Mouse (Mus musculus) layer of hippocampus, adult 2 months (tissue): ENCODE data around the gene Galnt6. TPM values are rescaled to one million over a fixed set of nuclear protein-coding genes. Genes with fewer than 3 reads are reported as not detected.
A peak's percentile ranks its signal among the peaks of the same experiment; 100 is the strongest.

ENCODE experiments used
- DNase-seq, 2 experiments: peaks; one replicate each; pipeline ENCODE4 v3.0.0; 2022; ENCODE audit warnings: low spot score in 2 of 2
- H3K27ac ChIP-seq: fragments of 200-600 bp; 2 replicates; pipeline ENCODE4 v1.8.1; 2022
- H3K4me3 ChIP-seq: fragments of 200-600 bp; 2 replicates; pipeline ENCODE4 v1.8.1; 2022; ENCODE audit warnings: mild to moderate bottlenecking
- CTCF ChIP-seq: fragments of 200-600 bp; conservative IDR thresholded peaks from 2 replicates; pipeline ENCODE4 v1.8.1; 2022; ENCODE audit warnings: antibody characterized with exemption, mild to moderate bottlenecking, moderate library complexity
- total RNA-seq, 2 experiments: library from RNA; stranded (reverse); gene quantifications; 2 replicates each; pipeline ENCODE4 v1.2.3; 2021

Gene Galnt6
- total RNA-seq, 2 experiments from 2014 or later, result 5.6 to 7.0 TPM

DNA sequence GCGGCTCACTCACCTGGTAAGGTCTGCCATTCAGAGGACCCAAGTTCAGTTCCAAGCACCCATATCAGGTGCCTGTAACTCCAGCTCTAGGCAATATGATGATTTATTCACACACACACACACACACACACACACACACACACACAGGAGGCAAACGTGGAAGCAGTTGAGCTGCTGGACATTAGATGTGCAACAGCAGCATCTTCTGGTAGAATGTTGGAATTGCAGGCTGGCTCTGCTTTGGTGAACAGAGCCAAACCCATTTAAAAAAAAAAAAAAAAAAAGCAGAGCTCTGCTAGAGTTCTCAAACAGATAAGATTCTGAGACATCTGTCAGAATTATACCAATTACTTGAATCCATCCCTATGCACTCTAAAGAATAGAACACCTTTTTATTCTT, 46.1 kb downstream of the Galnt6 start:
- peak; percentile 69 to 85 for DNase-seq
- peak; percentile 84 for TF ChIP-seq CTCF
- Histone ChIP-seq H3K27ac (no peak overlapping the region), H3K4me3 (no peak overlapping the region)

DNA sequence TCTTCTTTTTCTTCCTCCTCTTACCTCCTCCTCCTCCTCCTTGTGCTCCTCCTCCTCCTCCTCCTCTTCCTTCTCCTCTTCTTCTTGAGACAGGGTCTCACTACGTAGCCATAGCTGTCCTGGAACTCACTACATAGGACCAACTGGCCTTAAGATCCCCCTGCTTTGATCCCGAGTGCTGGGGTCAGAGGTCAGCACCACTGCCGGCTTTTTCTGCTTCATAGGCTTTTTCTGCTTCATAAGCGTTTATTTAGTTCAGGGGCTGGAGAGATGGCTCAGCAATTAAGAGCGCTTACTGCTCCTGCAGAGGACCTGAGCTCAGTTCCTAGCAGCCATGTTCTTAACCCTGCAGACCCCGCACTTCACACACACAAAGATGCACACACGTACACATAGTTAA, 47.4 kb downstream of the Galnt6 start:
- no peak overlapping the region for H3K27ac ChIP-seq
- no peak for DNase-seq
- no peak for TF ChIP-seq CTCF
- H3K4me3 ChIP-seq, result no peak overlapping the region

DNA sequence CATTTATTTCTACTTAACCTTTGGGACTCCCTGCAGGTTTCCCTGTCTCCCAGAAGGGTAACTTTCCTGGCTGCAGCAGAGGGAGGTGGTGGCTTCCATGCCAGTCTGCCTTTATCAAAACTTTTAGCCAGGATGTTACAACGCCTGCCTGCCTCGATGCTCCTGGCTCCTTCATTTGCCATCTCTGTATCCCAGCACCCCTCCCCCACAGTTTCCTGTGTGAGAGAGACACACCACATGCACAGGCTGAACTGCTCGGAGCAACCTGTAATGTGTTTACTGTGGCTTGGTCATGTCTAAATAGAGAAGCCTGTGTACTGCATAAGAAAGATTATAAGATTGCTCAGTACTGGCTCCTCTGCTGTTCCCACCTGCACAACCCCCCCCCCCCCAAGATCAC, 48.8 kb downstream of the Galnt6 start:
- no peak for TF ChIP-seq CTCF
- Histone ChIP-seq H3K4me3 (no peak overlapping the region), H3K27ac (no peak overlapping the region)
- no peak for DNase-seq

DNA sequence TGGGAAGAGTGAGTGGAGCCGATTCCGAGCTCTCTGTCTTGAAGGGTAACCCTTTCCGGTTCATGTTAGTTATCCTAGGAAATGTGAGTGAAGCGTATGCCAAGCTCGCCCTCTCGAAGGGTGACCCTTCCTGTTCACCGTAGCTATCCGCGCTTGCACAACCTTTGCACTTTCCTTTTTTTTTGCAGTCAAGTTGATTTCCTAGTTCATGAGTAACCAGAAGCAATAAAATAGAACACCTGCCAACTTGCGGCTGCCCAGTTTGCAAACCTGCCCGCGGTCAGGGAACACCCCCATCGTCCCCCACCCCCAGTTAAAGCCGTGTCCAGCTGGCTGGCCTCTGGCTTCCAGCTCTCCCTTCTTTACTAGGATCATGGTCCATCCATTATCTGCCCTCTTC, 50.2 kb downstream of the Galnt6 start:
- DNase-seq, result no peak
- H3K27ac ChIP-seq, result no peak overlapping the region
- no peak for TF ChIP-seq CTCF
- H3K4me3 ChIP-seq, result no peak overlapping the region

DNA sequence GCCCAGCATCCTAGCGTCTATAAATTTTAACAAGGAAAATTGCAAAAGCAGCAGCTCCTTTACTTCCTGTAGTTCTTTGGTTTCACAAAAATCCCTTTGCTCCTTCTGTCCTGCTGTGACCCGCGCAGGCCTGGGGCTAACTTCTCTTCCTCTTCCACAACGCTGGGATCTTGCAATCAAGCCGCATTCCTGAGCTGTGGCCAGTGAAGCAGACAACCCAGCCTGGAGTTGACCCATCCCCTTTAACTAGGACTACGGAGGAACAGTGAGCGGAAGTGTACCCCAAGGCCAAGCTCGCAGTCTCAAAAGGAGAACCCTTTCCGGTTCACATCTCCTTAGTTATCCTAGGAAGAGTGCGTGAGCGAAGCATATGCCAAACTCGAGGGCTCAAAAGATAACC, 50.6 kb downstream of the Galnt6 start:
- H3K27ac ChIP-seq, result no peak overlapping the region
- no peak for DNase-seq
- TF ChIP-seq CTCF, result no peak
- H3K4me3 ChIP-seq, result no peak overlapping the region

DNA sequence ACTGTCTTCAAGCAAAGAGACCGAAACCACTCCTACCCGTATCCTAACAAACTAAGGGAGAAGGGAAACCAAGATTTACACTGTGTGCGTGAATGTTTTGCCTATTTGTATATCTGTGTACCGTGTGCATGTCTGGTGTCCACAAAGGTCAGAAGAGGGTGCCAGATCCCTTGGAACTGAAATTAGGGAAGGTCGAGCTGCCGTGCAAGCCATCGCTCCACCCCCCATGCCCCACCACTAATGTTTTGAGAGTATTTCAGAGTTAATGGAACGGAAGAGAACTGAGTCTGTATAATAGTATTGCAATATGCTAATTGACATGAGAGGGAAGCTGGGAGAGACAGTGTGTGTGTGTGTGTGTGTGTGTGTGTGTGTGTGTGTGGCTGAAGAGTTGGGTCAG, 51.5 kb downstream of the Galnt6 start:
- Histone ChIP-seq H3K27ac (no peak overlapping the region), H3K4me3 (no peak overlapping the region)
- TF ChIP-seq CTCF, result no peak
- DNase-seq, result no peak

DNA sequence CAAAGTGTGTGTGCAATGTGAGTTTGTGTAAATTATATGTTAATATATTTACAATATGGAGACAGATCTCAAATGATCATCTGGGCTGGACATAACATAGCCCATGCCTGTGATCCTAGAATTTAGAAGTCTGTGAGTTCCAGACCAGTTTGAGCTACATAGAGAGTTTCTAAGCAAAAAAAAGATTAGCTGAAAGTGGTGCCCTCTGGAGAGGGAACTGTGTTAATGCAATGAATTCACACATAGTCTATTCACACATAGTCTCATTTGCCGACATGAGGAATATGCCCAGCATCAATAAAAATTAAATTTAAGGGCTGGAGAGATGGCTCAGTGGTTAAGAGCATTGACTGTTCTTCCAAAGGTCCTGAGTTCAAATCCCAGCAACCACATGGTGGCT, 52.7 kb downstream of the Galnt6 start:
- TF ChIP-seq CTCF, result peak; percentile 53
- no peak for DNase-seq
- no peak overlapping the region for H3K27ac ChIP-seq

DNA sequence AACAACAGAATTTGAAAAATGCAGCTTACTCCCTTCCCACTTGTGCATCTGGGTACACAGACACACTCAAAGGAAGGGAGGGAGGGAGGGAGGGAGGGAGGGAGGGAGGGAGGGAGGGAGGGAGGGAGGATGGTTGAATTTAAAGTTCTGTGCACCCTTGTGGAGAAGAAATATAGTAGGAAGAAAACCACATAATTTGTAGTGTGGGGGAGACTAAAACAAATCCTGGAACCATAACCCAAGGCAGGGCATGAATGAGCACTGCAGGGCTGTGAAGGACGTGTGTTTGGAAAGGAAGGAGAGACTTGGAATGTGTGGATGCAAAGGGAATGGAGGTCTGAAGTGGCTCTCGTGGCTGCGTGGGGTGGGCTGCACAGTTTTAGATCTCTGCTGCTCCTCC, 53.7 kb downstream of the Galnt6 start:
- no peak overlapping the region for H3K27ac ChIP-seq
- no peak for TF ChIP-seq CTCF
- no peak for DNase-seq
- H3K4me3 ChIP-seq, result no peak overlapping the region

More for the DNA sequence above, 52.7 kb downstream of the Galnt6 start:
- H3K4me3 ChIP-seq, result no peak overlapping the region

DNA sequence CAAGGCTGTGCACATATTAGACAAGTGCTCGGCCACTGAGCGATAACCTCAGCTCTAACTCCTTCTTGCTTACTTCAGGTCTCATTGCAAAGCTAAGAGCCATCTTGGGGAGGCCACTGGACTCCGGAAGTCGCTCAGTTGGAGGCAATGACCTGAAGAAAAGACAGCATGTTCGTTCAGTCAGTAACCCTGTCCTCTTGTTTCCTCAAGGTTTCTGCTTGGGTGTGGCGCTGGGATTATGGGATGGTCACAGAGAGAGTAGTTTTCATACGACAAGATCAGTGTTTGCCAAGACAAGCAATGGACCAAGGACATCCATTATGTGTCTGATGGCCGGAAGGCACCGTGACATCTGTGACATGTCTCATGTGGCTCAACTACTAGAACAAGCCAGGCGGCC, 54.6 kb downstream of the Galnt6 start:
- H3K4me3 ChIP-seq, result no peak overlapping the region
- TF ChIP-seq CTCF, result no peak
- H3K27ac ChIP-seq, result no peak overlapping the region; the same call in 1 of the 2 replicates
- no peak for DNase-seq

DNA sequence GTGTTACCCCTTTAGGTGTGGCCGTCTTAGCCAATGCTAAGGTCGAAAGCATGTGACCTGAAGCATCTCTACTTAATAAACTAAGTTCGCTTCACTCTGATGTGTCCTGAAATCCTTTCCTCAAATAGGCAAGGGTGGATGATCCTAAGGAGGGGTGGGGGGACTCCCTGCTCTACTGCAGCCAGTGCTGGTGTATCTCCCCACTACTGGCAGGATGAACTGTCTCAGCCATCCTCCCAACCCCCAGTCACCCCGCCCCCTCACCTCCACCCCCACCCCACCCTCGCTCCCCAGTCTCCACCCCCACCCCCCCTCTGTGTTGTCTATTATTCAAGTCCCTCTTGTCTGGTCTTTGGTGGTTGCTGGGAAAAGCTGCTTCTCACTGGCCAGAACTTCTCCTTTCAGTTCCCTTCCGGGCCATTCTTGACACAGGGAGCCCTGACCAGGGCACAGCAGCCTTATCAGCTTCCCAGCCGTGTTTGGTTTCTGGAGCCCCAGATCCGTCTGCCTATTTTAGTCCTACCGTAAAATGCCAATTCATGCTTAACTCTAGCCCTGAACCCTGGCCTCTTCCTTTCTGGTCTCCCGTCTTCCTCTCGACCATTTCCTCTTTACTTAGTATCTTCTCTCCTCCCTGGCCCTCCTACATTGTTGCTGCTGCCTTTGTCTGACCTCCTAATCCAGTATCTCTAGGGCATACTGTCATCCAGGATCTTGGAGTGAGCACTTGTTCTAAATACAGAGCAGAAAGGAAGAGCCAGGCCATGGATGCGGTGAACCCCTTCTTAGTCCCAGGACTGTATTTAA, 55.4 kb downstream of the Galnt6 start:
- Histone ChIP-seq H3K4me3 (no peak overlapping the region), H3K27ac (no peak overlapping the region; the same call in 1 of the 2 replicates)
- TF ChIP-seq CTCF, result no peak
- no peak for DNase-seq

DNA sequence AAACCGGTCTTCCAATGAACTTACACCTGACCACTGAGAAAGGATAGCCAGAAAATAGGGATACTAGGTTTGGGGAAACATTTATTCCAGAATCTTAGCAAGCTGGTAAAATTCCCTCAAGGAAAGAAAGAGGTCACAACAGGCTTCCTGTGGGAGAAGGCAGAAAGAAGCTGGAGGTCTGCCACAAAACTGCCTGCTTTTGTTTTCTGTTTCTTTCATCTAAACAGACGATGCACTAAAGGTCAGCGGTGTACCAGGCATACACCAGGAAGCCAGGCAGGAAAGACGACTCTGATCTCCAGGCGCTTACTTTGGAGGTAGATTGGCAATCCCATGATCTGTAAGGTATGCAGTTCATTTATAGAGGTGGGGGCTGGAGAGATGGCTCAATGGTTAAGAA, 58.3 kb downstream of the Galnt6 start:
- no peak for DNase-seq
- no peak for TF ChIP-seq CTCF
- no peak overlapping the region for H3K27ac ChIP-seq
- no peak overlapping the region for H3K4me3 ChIP-seq

DNA sequence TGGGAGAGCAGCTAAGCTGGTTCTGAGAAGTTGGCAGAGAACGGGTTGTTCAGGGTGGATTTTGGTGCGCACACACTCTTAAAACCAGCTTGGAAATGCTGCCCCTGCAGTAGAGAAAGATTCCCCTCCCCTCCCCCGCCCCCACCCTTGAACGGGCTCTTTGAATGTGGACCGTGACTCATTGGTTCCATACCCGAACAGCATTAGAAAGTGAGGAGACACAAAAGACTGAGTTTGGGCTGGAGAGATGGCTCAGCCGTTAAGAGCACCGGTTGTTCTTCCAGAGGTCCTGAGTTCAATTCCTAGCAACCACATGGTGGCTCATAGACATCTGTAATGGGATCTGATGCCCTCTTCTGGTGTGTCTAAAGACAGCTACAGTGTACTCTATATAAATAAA, 59.2 kb downstream of the Galnt6 start:
- Histone ChIP-seq H3K4me3 (no peak overlapping the region), H3K27ac (no peak overlapping the region)
- no peak for DNase-seq
- TF ChIP-seq CTCF, result no peak

DNA sequence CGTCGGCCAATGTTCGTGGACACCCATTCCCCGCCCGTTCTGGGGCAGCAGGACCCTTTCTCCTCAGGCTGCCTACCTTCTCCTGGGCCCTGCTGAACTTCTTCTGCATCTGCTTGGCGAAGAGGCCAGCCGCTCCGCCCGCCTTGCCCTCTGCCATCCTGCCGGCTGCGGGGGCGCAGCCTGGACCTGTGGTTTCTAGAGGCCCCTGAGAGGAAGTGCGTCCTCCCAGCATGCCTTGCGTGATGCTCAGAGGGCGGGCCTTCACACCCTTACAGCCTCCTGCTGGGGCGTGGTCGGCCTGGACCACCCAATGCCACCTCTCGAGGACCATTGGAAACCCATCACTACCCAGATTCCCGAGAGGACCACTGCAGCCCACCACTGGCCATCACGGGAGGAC, 59.8 kb downstream of the Galnt6 start, which contains the start of gene Bin2:
Gene Bin2, minus strand, starts transcription at position 217 of the 400 bp plus-strand sequence.
- no peak within 1 kb of the TSS for H3K4me3 ChIP-seq
- no peak for TF ChIP-seq CTCF
- no peak for DNase-seq
- H3K27ac ChIP-seq, result no peak within 1 kb of the TSS

DNA sequence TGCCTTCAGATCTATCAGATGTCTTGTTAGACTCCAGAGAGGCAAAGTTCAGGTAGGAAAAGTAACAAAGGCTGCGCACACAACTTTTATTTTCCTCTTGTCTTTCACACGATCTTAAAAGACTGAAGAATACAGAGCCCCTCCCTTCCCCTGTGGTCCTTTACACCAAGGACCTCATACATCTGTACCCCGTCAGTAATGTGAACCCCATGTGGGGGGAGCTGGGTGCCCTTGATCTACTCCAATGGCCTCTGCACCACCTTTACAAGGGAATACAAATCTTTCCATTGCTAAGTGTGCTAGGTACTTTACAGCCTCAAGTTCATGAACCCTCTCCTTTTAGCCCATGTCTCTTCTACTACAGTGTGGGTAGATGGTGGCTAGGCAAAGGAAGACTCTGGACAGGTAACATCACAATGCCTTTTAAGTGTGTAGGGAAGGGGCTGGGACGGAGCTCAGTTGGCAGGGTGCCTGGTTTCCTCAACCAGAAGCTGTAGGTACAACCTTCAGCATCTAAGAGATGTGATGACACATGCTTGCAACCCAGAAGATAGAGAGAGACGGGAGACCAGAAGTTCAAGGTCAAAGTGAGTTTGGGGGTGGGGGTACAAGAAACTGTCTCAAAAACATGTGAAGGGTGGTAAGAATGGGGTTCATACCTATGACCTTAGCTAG, 61.2 kb downstream of the Galnt6 start:
- Histone ChIP-seq H3K27ac (no peak overlapping the region), H3K4me3 (no peak overlapping the region)
- TF ChIP-seq CTCF, result no peak

More for the DNA sequence above, 61.2 kb downstream of the Galnt6 start:
- no peak for DNase-seq
